Mouse (Mus musculus) monocyte, adult 59 days (primary cell): Measurements from ENCODE around the gene Lca5l. TPM values are rescaled to one million over a fixed set of nuclear protein-coding genes. Genes with fewer than 3 reads are reported as not detected.

ENCODE experiments used
- total RNA-seq, 2 experiments: library from RNA; stranded (reverse); gene quantifications; one replicate each; pipeline ENCODE4 v1.2.4; 2023

The Lca5l gene
- total RNA-seq, result not detected

DNA sequence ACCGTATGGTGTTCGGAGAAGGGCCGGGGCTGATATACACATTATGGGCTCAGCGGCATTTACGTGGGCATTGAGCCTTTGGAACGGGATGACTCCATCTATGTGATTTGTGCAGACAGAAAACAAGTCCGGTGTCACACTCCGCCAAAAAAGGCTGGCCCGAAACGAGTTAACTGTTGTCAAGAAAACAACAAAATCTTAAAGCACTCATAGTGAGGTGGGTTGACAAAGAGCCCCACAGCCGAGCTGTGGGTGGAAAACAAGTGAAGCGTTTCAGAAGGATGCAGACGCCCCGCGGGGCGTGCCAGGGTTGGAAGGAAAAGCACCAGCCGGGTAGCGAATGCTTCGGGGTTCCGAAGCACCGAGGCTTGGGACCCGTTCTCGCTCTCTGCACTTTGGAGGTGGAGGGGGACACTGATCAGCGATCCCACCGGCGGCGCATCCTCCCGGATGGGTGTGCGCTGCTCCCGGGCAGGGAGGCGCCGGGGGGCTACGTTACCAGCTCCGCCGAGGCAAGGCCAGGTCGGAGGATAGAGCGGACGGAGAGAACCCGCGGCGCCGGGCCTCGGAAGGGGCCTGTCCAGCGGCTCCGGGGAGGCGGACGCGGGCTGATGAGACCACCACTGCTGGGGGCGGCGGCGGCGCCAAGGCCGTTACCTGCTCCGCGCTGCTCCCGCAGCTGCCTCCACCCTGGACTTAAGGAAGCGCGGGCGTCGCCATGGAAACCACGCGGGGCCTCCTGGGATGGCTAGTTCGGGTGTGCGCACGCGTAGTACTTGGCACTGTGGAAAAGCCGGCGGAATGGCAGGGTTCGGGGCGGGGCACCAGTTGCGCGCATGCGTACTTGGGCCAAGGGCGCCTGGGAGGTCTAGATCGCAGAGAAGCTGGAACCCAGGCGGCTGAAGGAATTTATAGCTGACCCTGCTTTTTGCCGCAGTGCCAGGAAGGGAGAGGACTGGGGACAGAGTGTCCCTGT, at the start of gene Lca5l:
Gene Lca5l (minus strand): TSS at position 741 of the 976 bp plus-strand sequence.

DNA sequence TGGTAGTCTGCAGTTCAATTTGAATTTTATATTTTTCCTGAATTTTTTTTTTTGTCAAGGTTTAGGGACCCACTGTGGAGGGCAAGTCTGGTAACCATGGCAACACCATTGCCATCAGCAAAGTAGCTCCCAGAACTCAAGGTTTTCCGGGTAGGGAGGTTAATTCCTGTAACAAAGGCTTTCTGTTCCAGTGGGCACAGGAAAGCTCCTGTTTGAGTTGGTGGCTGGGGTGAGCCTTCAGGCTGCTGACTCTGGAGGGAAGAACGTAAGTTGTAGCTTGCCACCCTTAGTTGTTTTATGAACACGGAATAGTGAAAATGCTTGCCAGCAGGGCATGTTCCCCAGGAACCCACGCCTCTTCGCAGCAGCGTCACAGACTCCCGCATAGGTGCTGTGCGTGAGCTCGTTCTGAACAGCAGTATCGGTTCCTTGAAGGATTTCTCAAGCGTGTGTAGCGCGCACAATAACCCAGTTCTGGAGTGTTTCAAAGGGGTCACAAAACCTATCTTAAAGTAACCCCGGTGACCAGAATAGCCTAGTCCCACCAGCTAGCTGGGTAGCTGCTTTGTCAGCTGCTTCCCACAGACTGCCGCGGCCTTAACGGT, 43.4 kb upstream of the Lca5l start, which contains the start of gene B3galt5:
Gene B3galt5 (plus strand): TSS at position 436 of the 605 bp plus-strand sequence.

DNA sequence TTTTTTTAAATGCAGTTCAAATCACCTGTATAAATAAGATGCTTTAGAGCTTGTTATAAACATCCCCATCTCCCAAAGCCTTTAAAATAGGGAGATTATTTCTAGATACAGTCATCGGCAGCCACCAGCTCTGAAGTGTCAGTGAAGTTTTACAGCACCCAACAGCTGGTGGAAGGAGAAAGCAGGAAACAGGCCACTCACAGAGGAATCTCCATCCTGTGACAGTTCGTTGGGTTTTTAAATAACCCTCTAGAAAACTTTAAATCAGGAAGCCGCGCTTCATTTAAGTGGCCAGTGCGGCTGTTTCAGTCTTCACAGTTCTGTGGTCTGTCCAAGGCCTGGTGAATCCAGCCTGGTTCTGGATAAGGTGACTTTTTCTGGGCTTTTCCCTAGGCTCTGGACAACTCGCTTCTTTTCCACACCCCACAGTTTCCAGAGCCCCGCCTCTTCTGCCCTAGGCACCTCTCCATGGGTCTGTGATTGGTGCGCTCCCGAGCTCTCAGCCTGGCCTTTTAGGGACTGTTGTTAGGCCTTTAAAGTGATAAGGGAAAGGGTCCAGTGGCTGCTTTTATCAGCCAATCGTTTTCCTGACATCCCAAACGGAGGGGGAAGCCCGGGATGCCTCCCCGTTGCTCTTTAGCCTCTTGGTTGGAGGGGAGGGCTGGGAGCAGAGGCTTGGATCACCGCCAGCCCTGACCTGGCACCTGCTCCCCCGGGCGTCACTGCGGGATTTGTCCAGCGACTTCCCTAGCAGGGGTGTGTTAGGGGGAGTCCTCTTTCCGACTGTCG, 8.0 kb upstream of the Lca5l start, which contains the start of gene Sh3bgr:
Gene Sh3bgr (plus strand): TSS at position 538 of the 789 bp plus-strand sequence.

GRCm38 (mm10) chr16:96145110-96145800, 46.8 kb downstream of the Lca5l start, which contains the start of gene Wrb:
TSS of gene Wrb (plus strand) at chr16:96145407.

DNA sequence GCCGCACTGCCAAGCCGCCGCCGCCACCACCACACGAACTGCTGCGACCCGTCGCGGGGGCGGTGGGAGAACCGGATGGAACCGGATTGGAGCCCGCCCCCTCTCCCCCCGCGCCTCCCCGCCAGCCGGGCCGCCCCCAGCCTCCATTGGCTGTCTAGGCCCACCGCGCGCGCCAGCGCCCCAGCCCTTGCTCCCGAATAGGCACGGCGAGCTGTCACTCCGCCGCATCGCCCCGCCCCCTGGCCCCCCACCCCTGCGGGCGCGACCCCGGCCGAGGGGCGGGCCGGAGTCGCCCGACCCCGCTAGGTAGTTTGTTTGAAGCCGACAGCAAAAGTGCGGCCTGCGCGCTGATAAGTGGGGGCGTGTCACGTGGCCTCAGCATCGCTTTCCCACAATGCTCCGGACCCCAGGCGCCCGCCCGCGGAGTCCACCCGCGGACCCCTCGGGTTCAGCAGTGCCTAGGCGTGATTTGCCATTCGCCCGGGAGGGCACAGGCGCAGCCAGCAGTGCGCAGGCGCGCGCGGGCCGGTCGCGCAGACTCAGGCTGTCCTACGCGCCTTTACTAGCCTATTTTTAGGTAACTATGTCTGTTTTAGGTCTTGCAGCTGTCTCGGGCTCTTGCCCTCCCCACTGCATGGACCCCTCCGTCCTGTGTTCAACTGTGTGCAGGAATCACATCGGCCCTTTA, 64.3 kb downstream of the Lca5l start, which contains the start of gene Hmgn1:
Gene Hmgn1 (minus strand): TSS at position 73 of the 688 bp plus-strand sequence.

Other genes with a start within 250 kb of the Lca5l start
- 10 to 100 TPM; 10.1 to 12.3 TPM for gene Psmg1, start 201.3 kb downstream of the Lca5l start, total RNA-seq
- gene Brwd1, start 109.7 kb downstream of the Lca5l start, total RNA-seq, result 10 to 100 TPM; 59.9 to 69.8 TPM
- 10 to 100 TPM; 13.3 to 26.4 TPM for gene Hmgn1, start 64.5 kb downstream of the Lca5l start, total RNA-seq
- gene Wrb, start 46.9 kb downstream of the Lca5l start, total RNA-seq, result 1 to 10 TPM; 5.3 to 7.1 TPM
- not detected for gene Sh3bgr, start 8.2 kb upstream of the Lca5l start, total RNA-seq
- not detected for gene B3galt5, start 43.5 kb upstream of the Lca5l start, total RNA-seq